Mouse (Mus musculus) cerebellum, adult 11-12 months (tissue): ENCODE measurements around the gene Cenpv.
"Not testable (repeated sequence)": the region's sequence is repeated elsewhere in the genome, so short reads cannot be mapped to it uniquely, and the experiment has no call there.

Source experiments
- DNase-seq: peaks from one replicate; pipeline ENCODE4 v3.0.0; 2022

The Cenpv gene

GRCm38 (mm10) chr11:62553186-62553585, 14.1 kb upstream of the Cenpv start:
- DNase-seq, result no peak

GRCm38 (mm10) chr11:62551226-62552119, 12.4 kb upstream of the Cenpv start:
- peak; percentile 89 for DNase-seq

DNA sequence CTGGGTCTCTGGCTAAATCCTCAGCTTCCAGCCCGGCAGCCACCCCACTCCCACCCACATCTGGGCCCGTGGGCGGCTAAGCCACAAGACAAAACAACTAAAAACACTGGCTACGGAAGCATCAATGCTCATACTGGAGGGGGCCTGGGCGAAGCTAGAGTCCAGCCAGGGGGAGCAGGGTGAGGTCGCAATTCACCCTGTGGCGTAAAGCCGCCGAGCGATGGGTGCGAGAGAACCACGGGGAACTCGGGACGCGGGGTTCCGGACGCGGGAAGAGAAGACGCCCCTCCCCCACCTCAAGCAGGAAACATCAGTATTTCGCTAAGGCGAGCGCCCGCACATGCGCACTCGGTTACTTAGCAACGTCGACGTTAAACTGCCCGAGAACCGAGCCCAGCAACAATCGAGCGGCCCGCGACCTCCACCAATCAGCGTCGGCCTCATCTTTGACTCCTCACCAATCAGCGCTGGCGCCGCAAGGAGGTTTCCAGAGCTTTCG, 11.7 kb upstream of the Cenpv start, which contains the start of gene Ubb:
Gene Ubb, plus strand, starts transcription at position 445 of the 499 bp plus-strand sequence.
- peak; percentile 100 for DNase-seq

DNA sequence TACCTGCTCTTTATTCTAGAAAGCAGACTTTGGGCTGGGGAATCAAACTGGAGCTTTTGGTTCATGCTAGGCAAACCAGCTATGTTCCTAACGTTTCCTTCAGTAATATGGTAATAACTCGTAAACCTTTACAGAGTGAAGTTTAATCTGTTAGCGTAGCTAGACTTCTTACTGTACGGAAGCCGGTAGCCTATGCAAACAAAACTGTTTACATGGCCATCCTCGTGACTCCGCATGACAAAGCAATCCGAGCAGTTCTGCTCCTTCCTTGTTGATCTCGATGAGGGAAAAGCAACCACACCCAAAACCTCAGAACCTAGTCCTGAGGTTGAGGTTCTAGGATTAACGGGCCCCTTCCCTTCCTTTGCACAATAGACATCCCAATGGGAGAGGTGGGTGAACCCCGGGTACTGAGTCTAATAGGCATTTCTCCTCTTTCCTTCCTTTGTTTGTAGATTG, 11.2 kb upstream of the Cenpv start:
- peak; percentile 53 for DNase-seq

DNA sequence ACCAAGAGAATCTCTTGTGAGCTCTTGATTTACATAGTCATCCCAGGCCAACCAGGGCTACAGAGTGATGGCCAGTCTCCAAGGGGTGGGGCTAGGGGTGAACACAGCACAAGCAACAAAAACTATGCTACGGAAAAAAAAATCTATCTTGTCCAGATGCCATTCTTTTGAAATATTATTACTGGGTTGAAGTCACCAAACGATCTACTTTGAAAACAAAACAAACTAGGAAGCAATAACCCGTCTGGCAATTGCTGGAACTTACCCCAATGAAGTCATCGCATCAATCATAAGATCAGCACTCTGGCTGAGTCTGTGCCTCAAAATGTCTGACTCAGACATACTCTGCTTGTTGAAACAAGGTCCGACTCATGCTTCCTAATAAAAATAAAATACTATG, 10.7 kb upstream of the Cenpv start:
- peak; percentile 78 for DNase-seq

DNA sequence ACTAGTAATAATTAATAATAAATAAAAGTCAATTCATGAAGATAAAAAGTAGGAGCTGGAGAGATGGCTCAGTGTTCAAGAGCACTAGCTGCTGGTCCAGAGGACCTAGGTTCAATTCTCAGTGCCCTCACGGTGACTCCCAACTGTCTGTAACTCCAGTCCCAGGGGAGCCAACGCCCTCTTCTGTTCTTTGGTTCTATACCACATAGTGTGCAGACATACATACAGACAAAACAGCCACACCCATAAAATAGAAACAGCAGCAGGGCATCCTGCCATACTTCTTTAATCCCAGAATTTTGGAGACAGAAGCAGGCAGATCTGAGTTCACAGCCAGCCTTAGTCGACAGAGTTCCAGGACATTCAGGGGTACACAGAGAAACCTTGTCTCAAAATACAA, 4.9 kb upstream of the Cenpv start:
- DNase-seq, result no peak

DNA sequence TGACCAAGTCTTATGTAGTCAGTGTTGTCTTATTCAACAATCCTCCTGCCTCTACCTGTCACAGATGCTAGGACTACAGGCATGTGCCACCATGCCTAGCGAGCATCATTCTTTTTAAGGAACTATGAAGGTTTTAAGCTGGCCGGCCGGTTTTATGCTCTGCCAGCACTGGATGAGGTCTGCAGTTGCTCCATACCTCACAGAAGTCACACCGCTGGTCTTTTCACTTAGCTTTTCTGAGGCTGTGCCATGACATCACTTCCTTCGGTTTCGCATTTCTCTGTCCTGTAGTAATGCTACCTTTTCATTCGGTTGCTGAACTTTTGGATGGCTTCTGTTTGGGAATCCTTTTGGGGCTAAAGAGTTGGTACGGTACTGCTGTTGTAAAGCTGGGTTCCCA, 2.5 kb upstream of the Cenpv start:
- no peak for DNase-seq

DNA sequence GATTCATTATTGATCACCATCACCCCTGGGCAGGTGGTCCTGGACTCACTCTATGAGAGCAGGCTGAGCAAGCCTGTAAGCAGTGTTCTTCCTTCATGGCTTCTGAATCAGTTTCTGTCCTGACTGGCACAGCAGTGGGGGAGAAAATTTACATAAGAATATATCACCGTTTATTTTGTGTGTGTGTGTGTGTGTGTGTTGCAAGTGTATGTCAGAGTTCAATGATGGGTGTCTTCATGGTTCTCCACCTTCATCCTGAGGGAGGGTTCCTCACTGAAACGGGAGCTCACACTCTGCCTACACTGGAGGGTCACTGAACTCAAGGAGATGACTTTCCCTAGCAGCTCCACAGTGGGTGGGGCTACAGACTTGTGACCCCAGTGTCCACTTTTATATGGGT, 1.9 kb upstream of the Cenpv start:
- no peak for DNase-seq

GRCm38 (mm10) chr11:62540167-62540566, 1.1 kb upstream of the Cenpv start:
- no peak for DNase-seq

- peak; percentile 64 for DNase-seq
These were observed 556 bp downstream of the Cenpv start for GRCm38 (mm10) chr11:62538321-62539088.

DNA sequence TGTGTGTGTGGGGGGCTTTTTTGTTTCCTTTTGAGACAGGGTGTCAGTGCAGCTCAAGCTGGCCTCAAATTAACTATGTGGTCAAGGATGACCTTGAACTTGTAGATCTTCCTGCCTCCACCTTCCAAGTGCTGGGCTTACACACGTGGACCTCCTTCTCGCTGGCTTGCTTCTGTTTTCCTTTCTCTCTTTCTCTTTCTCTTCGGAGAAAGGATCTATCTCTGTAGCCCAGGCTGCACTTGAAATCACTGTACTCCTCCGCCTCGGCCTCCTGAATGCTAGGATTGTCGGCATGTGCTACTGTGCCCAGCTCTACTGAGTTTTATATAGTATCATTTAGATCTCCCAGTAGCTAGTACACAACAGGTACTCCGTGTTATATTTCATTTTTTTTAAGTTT, 1.5 kb downstream of the Cenpv start:
- no peak for DNase-seq

DNA sequence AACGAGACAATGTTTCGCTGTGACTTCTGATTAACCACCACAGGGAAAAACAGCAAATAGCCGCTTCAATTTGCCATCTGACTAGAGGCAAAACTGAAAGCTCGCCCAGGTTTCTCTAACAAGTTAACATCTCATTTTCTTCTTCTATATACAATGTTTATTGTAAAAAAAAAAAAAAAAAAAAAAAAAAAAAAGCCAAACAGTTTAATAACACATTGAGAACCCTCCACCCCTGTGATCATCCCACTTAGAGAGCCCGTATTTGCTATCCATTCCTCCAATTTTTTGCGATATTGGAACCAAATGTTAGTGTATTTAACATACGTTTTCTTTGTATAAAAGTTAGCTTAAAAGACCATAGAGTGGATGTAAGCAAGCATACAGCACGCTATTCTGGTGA, 2.0 kb downstream of the Cenpv start:
- no peak for DNase-seq

DNA sequence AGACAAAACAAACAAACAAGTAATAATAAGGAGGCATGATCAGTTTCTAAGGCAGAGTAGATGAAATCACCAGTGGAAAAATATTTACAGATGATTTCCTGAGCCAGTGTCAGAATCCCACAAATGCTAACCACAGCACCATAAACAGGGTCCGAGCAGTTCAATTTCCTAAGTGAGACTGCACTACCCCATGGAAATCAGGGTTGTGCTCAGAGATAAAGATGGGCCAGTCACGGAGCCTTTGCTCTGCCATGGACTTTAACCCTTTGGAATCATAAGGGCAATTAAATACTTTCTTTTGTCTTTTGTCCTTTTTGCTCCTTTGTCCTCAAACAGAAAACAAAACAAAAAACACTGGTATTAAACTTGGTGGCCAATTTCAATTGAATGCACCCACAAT, 16.8 kb downstream of the Cenpv start:
- no peak for DNase-seq

DNA sequence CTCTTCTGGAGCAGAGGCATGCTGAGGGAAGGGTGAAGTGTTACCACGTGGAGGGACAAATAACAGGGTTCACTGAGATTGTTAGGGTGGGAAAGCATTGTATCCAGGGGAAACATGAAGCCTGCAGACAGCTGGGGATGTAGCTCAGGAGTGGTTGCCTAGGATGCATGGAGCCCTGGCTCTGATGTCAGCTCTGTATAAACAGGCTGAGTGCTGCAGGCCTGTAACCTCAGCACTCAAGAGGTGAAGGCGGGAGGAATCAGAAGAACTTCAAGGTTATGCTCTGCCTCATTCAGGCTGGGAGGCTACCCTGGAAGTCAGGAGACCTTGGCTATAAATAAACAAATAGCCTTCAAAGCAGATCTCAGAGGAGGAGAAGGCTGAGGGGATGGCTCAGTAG, 20.1 kb downstream of the Cenpv start:
- DNase-seq, result no peak

GRCm38 (mm10) chr11:62513311-62513710, 25.8 kb downstream of the Cenpv start:
- DNase-seq, result no peak

DNA sequence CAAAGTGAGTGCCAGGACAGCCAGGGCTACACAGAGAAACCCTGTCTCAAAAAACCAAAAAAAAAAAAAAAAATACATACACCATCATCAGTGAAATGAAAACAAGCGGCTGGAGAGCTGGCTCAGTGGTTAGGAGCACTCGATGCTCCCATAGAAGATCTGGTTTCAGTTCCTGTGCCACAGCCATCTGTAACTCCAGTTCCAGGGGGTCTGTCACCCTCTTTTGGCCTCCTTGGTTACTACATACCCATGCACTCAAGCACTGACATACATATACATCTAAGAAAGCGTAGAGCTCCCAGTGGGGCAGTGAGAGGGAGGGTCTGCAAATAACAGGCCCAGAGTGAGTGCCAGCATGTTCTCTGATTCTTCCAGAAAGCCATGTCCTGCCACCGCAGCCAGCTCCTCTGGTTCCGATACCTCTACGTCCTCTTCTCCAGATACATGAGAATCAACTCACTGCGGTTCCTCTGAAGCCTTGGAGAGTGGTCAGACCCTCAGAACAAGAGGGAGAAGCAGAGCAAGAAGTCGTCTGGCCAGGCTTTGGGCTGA, 26.5 kb downstream of the Cenpv start:
- DNase-seq, result no peak

DNA sequence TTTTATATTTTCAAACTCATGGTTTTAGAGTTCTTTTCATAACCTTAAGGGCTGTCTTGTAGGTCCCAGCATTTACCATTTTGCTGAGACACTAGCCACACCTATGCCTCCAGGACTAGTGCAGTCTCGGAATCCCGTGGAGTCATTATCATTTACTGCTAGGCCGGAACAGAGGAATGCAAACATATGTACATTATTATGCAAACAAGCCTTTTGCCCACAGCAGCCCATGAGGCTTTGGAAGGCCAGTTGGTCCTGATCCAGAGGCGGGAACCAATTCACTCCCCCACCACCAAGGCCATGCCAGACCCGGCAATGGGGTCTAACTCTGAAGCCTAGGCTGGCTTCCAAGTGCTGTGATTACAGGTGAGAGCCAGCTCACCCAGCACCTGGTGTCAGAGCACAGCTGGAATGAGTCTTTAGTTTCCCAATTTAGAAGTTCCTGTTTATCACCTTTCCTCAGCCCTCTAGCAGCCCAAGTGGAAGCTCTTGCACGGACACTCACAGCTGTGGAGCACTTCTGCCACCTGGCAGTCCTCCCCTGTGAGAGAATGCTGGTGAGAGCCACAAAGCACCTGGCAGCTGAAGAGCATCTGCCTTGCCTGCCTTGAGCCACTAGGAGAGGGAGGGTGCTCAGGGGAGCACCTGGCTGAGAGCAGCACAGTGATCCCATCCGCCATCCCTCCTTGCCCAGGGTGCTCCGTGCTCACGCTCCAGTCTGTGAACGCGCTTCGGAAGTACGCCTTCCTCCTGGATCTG, 27.4 kb downstream of the Cenpv start:
- no peak for DNase-seq

GRCm38 (mm10) chr11:62510956-62511355, 28.1 kb downstream of the Cenpv start:
- DNase-seq, result no peak

- no peak for DNase-seq
These were observed 29.5 kb downstream of the Cenpv start for GRCm38 (mm10) chr11:62509571-62509970.

- not testable (repeated sequence) for DNase-seq
These were observed 30.2 kb downstream of the Cenpv start for GRCm38 (mm10) chr11:62508816-62509215.

DNA sequence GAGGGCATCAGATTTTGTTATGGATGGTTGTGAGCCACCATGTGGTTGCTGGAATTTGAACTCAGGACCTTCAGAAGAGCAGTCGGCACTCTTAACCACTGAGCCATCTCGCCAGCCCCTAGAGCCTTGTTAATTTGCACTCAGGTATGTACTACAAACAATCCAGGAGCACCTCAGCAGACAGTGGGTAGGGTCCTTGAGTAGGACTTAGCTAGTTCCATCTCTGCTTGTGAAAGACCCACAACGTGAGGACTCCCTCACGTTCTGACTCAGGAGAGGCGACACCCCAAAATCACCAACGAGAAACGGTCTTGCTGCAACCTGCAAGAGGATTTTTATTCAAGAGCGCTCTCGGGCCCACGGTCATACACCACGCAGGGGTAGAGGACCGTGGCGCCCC, 30.7 kb downstream of the Cenpv start:
- DNase-seq, result not testable (repeated sequence)

- DNase-seq, result no peak
These were observed 31.4 kb downstream of the Cenpv start for GRCm38 (mm10) chr11:62507683-62508082.

DNA sequence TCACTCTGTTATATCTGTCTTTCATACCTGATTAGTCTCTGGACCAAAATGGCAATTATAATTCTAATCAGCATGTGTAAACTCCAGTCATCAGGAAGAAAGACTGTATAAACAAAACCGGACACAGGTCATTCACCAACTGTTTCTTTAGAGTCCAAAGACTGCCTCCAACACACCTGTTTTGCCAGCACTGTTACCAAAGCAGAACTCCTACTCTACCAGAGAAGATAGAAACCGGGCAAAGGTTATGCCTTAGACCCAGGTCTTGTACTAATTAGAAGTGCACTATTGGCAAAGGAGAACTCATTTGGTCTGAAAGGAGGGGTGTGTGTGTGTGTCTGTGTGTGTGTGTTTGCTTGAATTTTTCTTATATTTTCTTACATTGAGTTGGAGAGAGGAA, 38.5 kb downstream of the Cenpv start:
- no peak for DNase-seq
